Mouse (Mus musculus): Measurements from ENCODE around the gene AC131692.1. TPM values are rescaled to one million over a fixed set of nuclear protein-coding genes. Genes with fewer than 3 reads are reported as not detected.
A peak's percentile ranks its signal among the peaks of the same experiment; 100 is the strongest.
"Not testable (repeated sequence)": the region's sequence is repeated elsewhere in the genome, so short reads cannot be mapped to it uniquely, and the experiment has no call there.

Gene AC131692.1
- total RNA-seq, 2 experiments from 2014 or later: 0.82 TPM; not detected in 1

DNA sequence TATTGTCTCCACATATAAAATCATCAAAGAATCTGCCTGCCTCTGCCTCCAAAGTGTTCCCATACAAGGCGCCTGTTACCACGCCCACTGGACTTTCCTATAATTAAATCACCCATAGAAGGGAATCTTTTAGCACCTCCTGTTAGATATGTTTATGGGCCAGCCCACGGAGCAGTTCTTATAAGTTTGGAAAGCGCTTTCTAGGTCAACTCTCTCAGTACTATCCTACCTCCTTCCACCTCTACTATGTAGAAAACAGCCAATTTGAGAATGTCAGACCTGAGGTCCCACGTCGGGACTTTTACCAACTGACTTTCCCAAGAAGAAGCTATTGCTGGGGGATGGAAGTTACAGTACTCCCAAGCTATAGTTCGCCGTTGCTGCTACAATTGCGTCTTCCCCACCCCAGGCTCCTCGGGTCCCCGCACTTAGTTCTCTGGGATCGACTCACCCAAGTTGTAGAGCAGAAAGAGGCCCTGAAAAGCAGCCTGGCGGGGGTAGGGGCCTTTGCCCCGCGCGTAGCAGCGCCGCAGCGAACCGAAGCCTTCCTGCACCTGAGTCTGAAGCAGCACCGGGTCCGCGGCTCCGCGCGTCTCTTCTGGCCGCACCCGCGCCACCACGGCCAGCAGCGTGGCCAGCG is 23.2 kb downstream of the AC131692.1 start:
- DNase-seq: no peak

DNA sequence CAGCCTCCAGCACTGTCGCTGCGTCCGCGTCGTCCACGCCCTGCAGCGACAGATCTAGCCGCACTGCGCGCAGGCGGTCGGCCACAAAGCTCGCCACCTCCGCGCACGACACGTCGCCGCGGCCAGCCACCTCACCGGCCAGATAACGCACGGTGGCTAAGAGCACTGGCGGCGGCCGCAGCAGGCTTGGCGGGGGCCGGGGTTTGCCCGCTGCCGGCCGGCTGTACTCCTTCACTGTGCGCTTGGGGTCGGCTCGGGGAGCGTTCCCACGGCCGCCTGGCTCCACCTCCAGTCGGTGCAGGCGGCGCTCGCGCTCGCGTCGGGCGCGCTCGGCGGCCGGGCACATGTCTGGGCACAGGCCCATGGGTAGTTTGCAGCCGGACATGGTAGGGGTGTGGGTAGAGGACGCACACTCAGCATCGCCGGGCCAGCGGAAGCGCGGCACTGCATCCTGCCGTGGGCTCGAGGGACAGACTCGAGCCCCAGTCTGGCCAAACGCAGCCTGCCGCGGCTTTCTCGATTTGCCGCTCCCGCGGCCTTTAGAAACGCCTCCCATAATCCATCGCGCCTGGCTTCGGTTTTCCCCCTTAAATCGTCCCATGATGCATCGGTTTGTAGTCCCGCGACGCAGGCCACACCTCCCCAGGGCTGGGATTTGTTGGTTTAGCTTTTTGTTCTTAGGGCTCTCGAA is 23.9 kb downstream of the AC131692.1 start, which contains the start of gene Sac3d1:
Sac3d1 (minus strand) TSS at position 665 of the 691 bp plus-strand sequence.
- peak; percentile 91 for DNase-seq

DNA sequence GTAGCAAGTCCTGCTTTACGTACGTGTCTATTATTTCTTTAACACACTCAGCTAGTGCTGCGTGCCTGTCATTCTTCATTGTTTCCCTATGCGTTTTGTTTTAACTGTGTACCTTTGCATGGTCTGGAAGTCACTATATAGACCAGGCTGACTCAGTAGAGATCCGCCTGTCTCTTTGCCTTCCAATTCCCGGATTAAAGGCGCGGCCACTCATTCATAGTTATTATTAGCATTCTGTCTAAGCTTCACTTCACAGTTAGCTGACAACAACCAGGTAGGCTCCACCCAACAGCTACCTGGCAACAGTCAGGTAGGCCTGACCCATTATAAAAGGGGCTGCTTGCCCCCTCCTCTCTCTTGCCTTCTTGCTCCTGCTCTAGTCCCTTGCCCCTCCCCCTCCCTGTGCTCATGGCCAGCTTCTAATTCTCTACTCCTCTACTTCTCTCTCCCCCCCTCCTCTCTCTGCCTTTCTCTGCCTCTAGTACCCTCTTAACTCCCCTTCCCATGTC is 24.5 kb downstream of the AC131692.1 start:
- no peak for DNase-seq

DNA sequence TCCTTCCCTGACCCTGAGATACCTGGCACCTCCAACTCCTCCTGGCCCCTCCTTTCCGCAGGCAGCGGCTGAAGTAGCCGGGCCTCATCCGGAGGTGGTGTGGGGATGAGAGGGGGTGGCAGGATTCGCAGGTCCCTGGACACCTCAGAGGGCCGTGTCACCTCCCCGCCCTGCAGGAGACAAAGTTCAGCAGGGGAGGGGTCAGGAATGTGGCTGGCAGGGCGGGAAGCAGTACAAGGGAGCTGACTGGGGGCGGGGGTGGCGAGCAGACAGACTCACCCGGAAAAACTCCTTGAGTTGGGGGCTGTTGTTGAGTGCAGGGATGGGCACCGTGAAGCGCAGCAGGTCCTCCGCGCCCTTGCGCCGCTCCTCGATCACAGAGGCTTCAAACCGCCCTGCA is 27.5 kb downstream of the AC131692.1 start:
- no peak for DNase-seq

DNA sequence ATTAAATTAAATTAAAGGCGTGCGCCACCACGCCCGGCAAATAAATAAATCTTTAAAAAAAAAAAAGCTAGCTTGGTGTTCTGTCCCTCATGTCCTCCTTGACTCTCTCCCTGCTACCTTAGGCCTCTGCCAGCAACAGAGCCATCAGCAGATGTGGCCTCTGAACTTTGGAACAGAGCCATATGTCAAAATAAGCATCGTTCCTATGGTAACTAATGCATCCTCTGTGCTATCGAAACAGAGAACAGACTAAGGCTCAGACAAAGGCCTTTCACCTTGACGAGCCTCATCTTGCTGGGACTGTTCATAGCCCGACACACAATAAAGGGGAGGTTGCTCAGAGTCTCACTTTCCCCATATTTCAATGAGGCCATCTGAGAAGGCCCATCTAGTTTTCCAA is 29.1 kb downstream of the AC131692.1 start:
- no peak for DNase-seq

DNA sequence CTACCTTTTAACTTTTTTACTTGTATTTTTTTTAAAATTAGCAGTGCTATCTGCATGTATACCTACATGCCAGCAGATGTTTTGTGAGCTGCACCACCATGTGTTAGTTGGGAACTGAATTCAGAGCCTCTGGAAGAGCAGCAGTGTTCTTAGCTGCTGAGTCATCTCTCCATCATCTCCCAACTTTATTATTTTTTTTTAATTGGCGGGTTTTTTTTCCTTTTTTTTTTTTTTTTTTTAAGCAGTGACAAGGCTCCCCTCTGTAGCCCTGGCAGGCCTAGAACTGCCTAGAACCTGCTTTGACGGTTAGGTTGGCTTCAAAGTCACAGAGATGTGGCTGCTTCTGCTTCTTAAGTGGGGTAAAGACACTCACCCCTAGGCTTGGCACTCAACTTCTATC is 30.7 kb downstream of the AC131692.1 start:
- no peak for DNase-seq

DNA sequence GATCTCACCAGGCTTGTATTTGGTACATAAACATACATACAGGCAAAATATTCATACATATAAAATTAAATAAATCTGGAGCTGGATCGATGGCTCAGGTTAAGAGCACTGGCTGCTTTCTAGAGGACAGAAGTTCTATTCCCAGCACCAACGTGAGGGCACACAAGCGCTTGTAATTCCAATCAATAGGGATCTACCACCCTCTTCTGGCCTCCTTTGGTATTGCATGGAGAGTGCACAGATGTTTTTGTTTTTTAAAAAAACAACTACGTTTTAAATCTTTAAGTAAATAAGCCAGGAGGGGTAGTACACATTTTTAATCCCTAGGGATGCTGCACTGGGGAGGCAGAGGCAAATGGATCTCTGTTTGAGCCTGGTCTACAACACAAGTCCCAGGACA is 32.1 kb downstream of the AC131692.1 start:
- peak; percentile 75 for DNase-seq

DNA sequence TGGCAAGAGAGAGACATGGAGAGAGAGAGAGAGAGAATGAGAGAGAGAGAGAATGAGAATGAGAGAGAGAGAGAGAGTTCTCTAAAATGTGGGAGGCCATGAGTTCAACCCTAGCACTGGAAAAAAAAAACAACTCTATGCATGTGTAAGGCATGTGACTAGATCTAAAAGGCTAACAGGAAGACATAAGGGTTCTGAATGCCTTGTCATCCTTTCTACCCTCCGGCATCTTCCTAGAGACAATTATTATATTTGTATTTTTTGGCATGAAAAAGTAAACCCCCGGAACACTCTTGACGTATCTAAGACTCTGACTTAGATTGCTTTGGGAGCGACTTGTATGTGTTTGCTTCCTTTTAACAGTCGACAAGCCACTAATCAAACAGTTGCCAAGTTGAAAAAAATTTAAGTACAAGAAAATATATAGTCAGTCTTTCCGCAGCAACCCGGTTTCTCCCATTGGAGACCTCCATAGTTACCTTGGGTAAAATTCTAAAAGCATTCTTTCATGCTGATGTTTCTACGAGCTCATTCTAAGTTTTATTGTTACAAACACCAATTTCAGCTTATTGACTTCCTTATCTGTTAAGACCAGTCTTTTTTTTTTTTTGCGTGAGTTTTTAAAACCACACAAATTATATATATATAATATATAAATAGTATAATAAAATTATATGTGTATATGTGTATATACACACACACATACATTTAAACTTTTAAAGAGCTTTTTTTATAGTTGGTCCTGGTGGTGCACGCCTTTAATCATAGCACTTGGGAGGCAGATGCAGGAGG is 32.8 kb downstream of the AC131692.1 start:
- DNase-seq: no peak

DNA sequence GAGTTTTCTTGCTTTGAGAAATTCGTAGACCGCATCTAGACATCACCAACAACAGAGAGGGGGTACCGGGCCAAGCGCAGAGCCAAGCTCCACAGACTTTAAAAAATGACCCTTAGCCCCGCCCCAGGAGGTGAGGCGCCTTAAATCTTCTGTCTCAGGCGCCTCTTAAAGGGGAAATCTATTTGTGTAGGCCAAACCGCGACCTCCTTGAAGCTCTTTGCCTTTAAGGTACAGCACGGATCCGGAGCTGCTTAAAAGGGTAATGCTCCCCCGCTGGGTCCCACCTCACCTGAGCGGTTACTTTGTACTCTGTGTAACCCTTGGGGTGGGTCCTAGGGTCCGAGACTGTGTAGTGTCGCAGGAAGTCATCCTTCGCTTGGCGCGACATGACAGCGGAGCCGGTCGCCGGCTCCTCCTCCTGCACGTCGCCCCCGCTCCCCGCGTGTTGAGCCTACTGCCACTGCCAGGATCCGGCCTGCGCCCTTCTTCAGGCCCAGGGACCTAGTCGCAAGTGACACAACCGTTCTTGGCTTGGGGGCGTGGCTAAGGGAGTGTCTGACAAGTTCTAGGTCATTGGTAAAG is 33.6 kb downstream of the AC131692.1 start, which contains the start of gene Snx15:
Snx15 (minus strand) TSS at position 545 of the 582 bp plus-strand sequence.
- peak; percentile 94 for DNase-seq

DNA sequence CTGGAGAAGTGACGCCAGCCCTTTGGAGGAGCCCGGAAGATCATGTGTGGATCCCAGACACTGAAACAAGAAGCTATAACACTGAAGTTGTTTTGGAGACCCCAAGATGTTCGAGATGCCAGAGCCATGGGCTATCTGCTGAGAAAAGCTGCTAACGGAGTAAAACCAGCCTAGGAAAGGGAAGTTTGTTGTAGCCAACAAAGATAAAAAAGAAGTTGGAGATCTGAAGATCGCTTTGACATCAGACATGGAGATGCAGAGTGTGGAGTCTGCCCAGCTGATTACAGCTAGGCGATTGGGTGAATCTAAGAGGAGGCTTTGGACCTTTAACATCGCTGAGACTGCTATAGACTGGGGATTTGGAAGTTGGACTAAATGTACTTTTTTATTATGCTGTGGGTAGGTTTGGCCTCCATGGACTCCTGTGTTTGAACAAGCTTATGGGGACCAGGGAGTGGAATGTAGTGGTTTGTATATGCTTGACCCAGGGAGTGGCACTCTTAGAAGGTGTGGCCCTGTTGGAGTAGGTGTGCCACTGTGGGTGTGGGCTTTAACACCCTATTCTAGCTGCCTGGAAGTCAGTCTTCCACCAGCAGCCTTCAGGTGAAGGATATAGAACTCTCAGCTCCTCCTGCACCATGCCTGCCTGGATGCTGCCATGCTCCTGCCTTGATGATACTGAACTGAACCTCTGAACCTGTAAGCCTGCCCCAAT is 36.4 kb downstream of the AC131692.1 start:
- not testable (repeated sequence) for DNase-seq

DNA sequence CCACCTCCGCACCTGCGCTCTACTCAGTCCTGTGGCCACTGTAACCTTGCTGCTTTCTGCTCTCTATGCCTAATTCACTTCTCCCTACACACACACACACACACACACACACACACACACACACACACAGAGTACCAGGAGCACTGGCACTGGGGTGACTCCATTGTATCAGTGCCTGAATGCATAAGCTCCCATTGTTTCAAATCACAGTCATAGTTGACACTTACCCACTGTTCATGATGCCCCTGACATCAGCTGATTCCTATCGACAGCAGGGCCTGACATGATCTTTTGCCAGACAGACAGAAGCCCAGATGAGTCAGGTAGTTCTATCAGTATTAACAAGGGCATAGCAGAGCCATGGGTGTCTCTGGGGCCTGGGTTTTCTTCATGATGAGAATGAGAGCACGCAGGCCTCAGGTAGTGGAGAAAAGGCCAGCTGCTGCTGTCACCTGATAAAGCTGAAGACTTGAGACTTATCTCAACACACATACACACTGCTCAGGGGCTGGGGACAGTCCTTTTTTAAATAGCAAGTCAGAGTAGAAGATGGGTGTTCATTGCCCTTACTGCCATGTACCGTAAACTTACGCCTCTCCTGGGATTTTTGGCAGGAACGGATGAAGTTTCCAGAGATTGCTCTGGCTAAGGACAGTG is 38.1 kb downstream of the AC131692.1 start:
- DNase-seq: no peak

DNA sequence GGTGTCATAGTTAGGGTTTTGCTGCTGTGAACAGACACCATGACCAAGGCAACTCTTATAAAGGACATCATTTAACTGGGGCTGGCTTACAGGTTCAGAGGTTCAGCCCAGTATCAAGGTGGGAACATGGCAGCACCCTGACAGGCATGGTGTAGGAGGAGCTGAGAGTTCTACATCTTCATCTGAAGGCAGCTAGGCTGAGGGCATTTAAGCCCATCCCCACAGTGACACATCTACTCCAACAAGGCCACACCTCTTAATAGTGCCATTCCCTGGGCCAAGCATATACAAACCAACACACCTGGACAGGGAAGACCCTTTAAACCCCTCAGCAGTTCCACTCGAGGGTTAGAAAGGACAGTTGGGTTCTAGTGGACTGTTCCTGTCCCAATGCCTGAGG is 39.0 kb downstream of the AC131692.1 start:
- not testable (repeated sequence) for DNase-seq

DNA sequence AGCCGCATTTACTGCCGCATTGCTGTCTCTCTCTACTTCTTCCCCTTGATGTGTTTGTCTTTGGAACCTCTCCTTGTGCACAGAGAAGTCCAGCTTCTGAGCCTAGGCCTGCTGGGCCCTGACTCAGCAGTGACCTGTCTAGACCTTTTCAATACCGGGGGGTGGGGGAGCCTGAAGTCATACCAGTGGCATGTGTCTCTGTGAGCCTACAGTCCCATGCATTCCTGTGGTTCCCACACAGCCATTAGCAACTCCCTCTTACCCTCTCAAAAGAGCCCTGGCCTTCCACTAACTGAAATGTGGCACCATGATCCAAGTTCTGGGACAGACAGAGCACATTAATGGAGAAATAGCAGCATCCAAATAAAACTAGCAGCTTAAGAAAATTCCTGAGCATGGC is 42.2 kb downstream of the AC131692.1 start:
- no peak for DNase-seq

DNA sequence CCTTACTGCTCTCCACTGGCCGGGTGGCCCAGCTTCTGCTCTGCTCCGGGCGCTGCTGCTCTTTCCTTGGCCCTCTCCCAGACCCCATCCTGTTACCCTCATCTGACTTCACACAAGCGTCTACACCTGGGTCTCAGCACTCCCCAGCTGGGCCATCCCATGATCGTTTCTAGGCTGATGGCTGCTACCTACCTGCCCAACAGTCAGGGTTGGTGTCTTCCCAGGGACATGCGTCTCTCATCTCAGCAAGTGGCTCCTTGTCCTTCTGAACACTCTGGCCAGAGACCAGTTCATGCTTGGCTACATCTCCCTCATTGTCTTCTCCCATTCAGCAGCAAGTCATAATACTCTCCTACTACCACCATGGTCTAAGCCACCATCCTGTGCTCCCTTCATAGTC is 45.5 kb downstream of the AC131692.1 start:
- no peak for DNase-seq

DNA sequence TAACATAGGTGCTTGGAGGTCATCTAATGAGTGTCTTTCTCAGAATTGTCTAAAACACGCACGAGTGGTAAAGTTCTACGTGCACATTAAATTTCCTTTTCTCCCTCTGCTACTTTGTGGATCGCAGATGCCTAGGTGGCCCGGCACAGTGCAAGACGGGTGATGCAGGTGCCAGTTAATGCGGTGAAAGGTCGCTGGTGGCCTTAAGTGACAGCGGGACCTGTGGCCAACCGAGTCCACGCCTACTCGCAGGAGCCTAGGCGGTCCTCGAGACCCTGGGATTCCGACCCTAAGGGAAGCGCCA is 46.1 kb downstream of the AC131692.1 start:
- no peak for DNase-seq

DNA sequence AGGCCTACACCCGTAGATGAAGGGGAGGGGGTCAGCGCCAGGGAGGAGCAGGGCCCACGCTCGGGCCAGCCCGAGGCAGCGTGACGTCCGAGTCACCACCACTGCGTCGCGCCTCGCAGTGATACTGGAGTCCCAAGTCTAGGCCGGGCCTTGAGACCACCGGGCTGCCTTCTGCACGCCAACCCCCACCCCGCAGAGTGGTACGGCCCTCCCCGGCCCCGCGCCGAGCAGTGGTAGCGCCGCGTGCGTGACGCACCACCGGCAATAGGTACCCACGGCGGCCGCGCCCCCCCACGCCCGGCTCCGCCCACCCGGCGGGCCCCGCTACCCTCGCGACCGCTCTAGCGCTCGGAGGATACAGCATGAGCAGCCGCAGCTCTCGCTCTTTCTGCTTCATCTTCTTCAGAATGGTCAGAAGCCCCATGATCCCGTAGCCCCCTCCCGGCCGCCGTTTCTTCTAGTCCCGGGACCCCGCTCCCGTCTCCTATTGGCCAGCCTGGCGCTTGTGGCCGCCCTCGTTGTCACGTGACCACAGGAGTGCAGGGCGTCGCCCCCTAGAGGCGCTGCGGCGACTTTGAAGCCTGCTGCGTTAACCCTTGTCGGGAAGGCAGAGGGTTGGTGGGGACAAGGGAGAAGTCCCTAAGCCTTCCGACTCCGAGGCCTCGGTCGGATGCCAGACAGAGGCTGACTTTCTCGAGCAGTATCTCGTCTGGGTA is 46.6 kb downstream of the AC131692.1 start, which contains the start of gene Batf2:
Batf2 (plus strand) TSS at position 306 of the 716 bp plus-strand sequence.
- DNase-seq: peak; percentile 93

DNA sequence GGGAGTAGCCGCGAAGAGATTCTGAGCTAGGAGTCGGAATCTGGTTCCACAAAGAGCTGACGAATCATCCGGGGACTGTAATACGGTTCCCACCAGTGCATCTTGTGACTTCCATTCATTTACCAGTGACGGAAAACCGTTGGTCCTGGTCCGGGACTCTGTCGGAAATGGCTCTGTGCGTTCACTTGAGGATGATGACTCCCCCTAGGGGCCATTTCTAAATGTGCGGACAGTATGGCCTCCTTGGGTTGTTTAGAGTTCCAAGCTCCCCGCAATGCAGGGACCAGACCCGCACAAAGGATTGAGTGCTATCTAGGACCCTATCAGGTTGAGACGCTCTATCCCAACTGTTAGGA is 47.2 kb downstream of the AC131692.1 start, which contains the start of gene Arl2:
Arl2 (minus strand) TSS at position 155 of the 356 bp plus-strand sequence.
- peak; percentile 83 for DNase-seq

DNA sequence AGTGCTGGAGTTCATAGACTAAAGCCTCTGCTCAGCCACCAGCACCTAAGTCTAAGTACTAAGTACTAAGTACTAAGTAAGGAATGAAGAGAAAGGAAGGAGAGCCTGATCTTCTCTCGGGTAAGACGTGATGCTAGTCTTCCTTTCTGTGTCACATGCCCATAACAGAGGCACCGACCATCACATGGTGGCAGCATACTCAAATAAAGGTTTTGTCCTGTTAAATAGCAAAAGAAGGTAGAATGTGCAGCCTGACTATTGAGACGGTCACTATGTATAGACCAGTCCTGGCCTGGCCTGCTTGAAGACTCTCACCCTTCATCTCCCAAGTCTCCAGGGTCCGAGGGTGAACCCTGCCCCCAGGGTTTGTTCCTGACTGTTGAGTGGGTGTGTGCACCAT is 50.6 kb downstream of the AC131692.1 start:
- DNase-seq: no peak

Measured in adrenal gland, postnatal 10 days (tissue).